Mouse (Mus musculus) liver, postnatal 0 days (tissue): ENCODE measurements around the gene Slc35b4. TPM values are rescaled to one million over a fixed set of nuclear protein-coding genes. Genes with fewer than 3 reads are reported as not detected.
A peak's percentile ranks its signal among the peaks of the same experiment; 100 is the strongest.

Source experiments
- ATAC-seq: fragments of 200-750 bp; cut with Nextera tagmentation; 2 replicates; pipeline ENCODE4 v1.8.0; 2017; ENCODE audit warnings: mild to moderate bottlenecking, moderate library complexity
- DNase-seq: peaks from one replicate; pipeline ENCODE4 v3.0.0-alpha.2; 2016
- H3K27ac ChIP-seq: fragments of 300-500 bp; sonication (generic); 2 replicates; pipeline ENCODE4 v1.5.1; 2014; ENCODE audit warnings: antibody characterized with exemption, moderate library complexity, mild to moderate bottlenecking, low read depth
- H3K27me3 ChIP-seq: fragments of 300-500 bp; sonication (generic); 2 replicates; pipeline ENCODE4 v1.6.1; 2014; ENCODE audit warnings: low read length, control low read depth, mixed read lengths; ENCODE audit not compliant: insufficient read depth
- H3K36me3 ChIP-seq: fragments of 300-500 bp; sonication (generic); replicated peaks from 2 replicates; pipeline ENCODE4 v1.6.1; 2014; ENCODE audit warnings: mild to moderate bottlenecking, control low read depth, low read length, moderate library complexity, mixed read lengths; ENCODE audit not compliant: insufficient read depth
- H3K4me1 ChIP-seq: fragments of 300-500 bp; sonication (generic); 2 replicates; pipeline ENCODE4 v1.6.1; 2014; ENCODE audit warnings: antibody characterized with exemption, mild to moderate bottlenecking, control low read depth; ENCODE audit not compliant: insufficient read depth
- H3K4me2 ChIP-seq: fragments of 300-500 bp; sonication (generic); 2 replicates; pipeline ENCODE4 v1.6.1; 2014; ENCODE audit warnings: low read depth, mild to moderate bottlenecking, low read length, moderate library complexity, mixed read lengths
- H3K4me3 ChIP-seq: fragments of 300-500 bp; sonication (generic); 2 replicates; pipeline ENCODE4 v1.5.1; 2014; ENCODE audit warnings: low read depth, low read length
- H3K9ac ChIP-seq: fragments of 300-500 bp; sonication (generic); replicated peaks from 2 replicates; pipeline ENCODE4 v1.6.1; 2014; ENCODE audit warnings: mild to moderate bottlenecking, moderate library complexity
- H3K9me3 ChIP-seq: fragments of 300-500 bp; sonication (generic); 2 replicates; pipeline ENCODE4 v1.6.1; 2016; ENCODE audit warnings: mild to moderate bottlenecking, control low read depth, low read length, mixed read lengths
- CTCF ChIP-seq: sonication (generic); IDR thresholded peaks from 2 replicates; pipeline ENCODE4 v1.5.1; 2016; ENCODE audit warnings: antibody characterized with exemption, low read depth
- EP300 ChIP-seq: IDR thresholded peaks from 2 replicates; pipeline ENCODE4 v1.6.1; 2016; ENCODE audit warnings: antibody characterized with exemption, low read depth, mild to moderate bottlenecking
- WGBS: fragments of 180-500 bp; shearing (Covaris S2); extraction: QIAGEN DNeasy Blood & Tissue Kit; methylation state at CpG from one replicate; pipeline ENCODE4 v1.1.7; 2014; ENCODE audit not compliant: insufficient replicate concordance; 5-methylcytosine and 5-hydroxymethylcytosine counted together
- polyA plus RNA-seq: library from polyadenylated mRNA; unstranded; fragments of >200 nt; fragmentation: Nextera tagmentation; extraction: Ambion mirVana; gene quantifications from 2 replicates; pipeline ENCODE4 v1.2.1, GENCODE M21; 2015

Slc35b4 gene
- polyA plus RNA-seq, 1 experiment from 2014 or later = 15.6 TPM

DNA sequence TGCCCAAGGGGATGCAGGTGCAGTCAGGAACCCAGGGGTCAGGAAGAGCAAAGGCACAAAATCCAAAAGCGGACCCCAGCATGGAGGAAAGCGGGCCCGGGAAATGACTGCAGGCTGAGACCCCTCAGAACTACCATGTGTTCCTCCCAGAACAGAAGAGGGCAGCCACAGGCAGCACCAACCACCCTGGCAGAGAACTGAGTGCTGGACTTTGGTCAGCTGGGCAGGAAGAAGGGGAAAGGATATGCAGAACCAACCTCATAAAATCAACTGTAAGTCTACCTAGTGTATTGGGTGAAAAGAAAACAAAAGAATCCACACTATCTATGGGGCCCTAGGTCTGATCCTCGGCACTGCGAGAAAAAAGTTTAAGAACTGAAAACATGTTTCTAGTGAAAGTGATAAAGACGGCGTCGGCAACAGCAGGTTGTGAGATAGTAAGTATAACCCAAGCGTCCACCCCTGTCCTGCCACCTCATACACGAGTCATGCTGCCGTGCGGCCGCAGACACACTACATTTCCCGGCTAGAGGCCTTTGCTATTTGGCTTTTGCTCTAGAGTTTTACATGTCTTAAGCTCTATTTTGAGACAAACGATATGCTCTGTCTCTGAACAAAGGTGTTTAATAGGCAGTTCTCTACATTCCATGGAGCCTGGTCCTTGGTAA lies 21.6 kb downstream of the Slc35b4 start:
- DNase-seq (peak; percentile 43), ATAC-seq (peak; percentile 52)
- Histone ChIP-seq H3K9me3 (no peaks in the 10 kb centered on the region), H3K36me3 (peaks cover 32% of the 10 kb centered on the region), H3K27me3 (no peaks in the 10 kb centered on the region), H3K9ac (peak overlapping the region; percentile 23), H3K4me1 (peaks cover 46% of the 10 kb centered on the region), H3K4me2 (peak overlapping the region; percentile 38), H3K27ac (peak overlapping the region; percentile 90), H3K4me3 (no peak overlapping the region)
- 45% methylated on average over 15 of the region's 15 CpGs for WGBS
- TF ChIP-seq CTCF (no peak), EP300 (no peak)

DNA sequence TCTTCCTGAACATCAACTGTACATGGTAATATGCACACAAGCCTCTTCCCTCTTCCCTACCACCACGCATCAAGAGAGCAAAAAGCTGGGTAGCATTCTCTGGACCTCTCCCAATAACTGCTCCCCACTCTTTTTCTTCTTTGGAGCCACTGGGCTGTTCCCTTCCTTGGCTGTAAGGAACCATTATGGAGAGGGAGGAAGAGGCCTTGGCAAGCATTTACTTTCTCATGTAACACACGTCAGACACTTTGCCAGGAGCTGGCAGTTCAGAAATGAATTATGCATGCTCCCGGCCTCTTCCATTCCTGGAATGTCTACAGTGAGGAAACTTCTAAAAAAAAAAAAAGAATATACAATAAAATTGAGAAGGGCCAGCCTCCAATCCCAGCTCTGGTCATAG lies 22.7 kb downstream of the Slc35b4 start:
- no peak overlapping the region for H3K4me3 ChIP-seq
- no peaks in the 10 kb centered on the region for H3K27me3 ChIP-seq
- no peaks in the 10 kb centered on the region for H3K9me3 ChIP-seq
- no peak for TF ChIP-seq EP300
- TF ChIP-seq CTCF = no peak
- H3K36me3 ChIP-seq = peaks cover 22% of the 10 kb centered on the region
- H3K9ac ChIP-seq = no peak overlapping the region
- DNase-seq = no peak
- H3K27ac ChIP-seq = no peak overlapping the region
- no peak overlapping the region for H3K4me2 ChIP-seq
- WGBS = 63% methylated on average over 3 of the region's 3 CpGs
- peaks cover 46% of the 10 kb centered on the region for H3K4me1 ChIP-seq
- no peak for ATAC-seq

DNA sequence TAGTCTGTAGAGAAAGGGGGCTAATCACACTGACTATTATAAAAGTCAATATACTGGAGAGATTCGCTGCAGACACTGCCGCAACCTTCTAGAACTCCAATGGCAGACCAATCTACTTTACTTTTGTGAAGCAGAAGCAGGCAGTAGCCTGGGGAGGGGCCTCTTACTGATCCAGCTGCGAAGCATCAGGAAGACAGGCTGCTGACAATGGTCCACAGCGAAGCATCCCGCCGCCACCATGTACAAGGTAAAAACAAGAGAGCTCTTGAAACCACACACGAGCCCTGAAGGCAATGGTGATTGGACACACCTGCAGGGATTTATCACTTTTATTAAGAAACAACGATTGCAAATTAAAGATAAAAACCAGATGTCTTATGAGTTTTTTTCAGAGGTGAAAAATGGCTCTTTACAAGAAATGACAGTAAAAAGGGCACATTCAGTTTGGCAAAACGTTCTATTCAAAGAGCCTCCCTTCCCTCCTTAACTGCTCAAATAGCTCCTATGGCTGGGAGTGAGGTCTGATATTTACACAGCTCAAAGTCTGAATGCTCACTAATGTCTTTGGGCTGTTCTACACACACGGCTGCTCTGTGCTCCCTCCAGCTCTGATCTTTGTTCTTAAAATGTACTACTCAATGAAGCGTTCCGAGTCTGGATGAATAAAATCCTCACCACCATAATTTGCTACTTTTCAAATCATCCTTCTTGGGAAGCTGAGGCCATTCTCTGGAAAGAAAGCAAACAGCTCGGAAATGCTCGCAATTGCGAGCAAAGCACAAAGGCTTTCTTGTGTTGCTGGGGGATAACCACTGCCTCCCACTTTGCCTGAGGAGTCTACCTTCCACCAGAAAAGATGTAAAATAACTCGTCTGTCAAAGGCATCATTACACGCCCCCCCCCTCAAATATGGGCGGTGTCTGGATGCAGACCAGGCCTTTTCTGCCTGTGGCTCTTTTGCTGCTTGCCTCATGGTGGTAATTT lies 23.6 kb downstream of the Slc35b4 start:
- H3K9ac ChIP-seq = no peak overlapping the region
- ATAC-seq (no peak), DNase-seq (no peak)
- H3K4me3 ChIP-seq = no peak overlapping the region
- no peak overlapping the region for H3K27ac ChIP-seq
- TF ChIP-seq EP300 (no peak), CTCF (no peak)
- H3K27me3 ChIP-seq = no peaks in the 10 kb centered on the region
- H3K9me3 ChIP-seq = no peaks in the 10 kb centered on the region
- peaks cover 46% of the 10 kb centered on the region for H3K4me1 ChIP-seq
- peaks cover 16% of the 10 kb centered on the region for H3K36me3 ChIP-seq
- 68% methylated on average over 18 of the region's 18 CpGs for WGBS
- H3K4me2 ChIP-seq = no peak overlapping the region

DNA sequence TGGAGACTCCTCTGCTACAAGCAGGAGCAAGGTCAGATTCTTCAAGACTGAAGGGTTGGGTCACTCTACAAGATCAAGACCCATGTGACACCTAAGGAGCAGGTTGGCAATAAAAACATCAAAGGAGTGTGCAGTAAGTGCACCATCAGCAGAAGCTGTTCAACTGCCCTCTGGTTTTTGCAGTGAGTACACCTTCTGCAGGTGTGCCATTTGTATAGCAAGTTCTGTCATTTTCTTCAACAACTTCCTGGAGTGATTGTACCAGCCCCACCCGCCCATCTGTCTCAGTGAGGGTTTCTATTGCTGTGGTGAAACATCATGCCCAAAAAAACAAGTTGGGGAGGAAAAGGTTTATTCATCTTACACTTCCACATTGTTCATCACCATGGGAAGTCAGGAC lies 27.1 kb downstream of the Slc35b4 start:
- no peak overlapping the region for H3K4me2 ChIP-seq
- no peaks in the 10 kb centered on the region for H3K9me3 ChIP-seq
- DNase-seq (no peak), ATAC-seq (no peak)
- H3K4me3 ChIP-seq = no peak overlapping the region
- WGBS = 77% methylated on average over 1 of the region's 1 CpGs
- peaks cover 13% of the 10 kb centered on the region for H3K4me1 ChIP-seq
- H3K27ac ChIP-seq = no peak overlapping the region
- no peaks in the 10 kb centered on the region for H3K27me3 ChIP-seq
- no peak overlapping the region for H3K9ac ChIP-seq
- TF ChIP-seq CTCF (no peak), EP300 (no peak)
- no peaks in the 10 kb centered on the region for H3K36me3 ChIP-seq

DNA sequence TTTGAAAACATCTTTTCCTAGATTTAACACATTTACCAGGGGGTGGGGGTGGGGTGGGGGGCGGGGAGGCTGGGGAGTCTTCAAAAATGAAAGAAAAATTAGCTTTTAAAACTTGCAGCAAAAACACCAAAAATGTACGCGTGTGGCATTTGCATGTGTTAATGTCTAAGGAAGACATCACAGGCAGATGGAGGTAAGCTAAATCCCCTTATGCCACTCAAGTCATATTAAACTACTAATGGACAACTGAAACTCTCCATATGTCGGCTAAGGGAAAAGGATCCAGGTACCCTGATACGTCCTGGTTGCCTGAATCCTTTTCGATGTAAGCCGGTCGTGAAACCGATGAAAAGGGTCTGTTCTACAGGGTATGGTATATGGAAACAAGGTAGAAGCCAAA lies 27.8 kb downstream of the Slc35b4 start:
- ATAC-seq (no peak), DNase-seq (no peak)
- Histone ChIP-seq H3K4me2 (no peak overlapping the region), H3K9ac (no peak overlapping the region), H3K27me3 (no peaks in the 10 kb centered on the region), H3K9me3 (no peaks in the 10 kb centered on the region), H3K4me3 (no peak overlapping the region), H3K36me3 (no peaks in the 10 kb centered on the region), H3K27ac (no peak overlapping the region), H3K4me1 (peaks cover 6% of the 10 kb centered on the region; the same call in 1 of the 2 replicates)
- 83% methylated on average over 9 of the region's 9 CpGs for WGBS
- no peak for TF ChIP-seq CTCF
- no peak for TF ChIP-seq EP300

DNA sequence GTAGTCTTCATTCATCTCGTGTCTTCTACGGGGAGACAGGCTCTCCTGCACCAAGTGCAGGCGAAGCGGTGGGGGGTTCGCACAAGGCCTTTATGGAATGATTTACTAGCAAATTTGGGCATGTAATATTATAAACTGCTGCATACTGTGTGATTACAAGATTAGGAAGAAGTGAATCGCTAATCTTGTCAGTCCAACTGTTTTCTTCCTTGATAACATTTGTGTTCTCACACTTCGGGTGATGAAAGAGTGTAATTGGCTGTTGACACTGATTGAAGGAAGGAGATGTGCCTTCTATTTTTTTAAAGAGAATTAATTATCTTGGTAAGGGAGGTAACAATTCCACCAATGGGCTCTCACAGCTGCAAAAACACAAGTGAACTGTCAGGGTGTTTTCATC lies 28.3 kb downstream of the Slc35b4 start:
- DNase-seq (no peak), ATAC-seq (no peak)
- TF ChIP-seq EP300 = no peak
- no peak for TF ChIP-seq CTCF
- no peak overlapping the region for H3K27ac ChIP-seq
- peaks cover 6% of the 10 kb centered on the region; the same call in 1 of the 2 replicates for H3K4me1 ChIP-seq
- no peak overlapping the region for H3K4me2 ChIP-seq
- H3K36me3 ChIP-seq = no peaks in the 10 kb centered on the region
- no peak overlapping the region for H3K9ac ChIP-seq
- 73% methylated on average over 7 of the region's 7 CpGs for WGBS
- H3K9me3 ChIP-seq = no peaks in the 10 kb centered on the region
- H3K27me3 ChIP-seq = no peaks in the 10 kb centered on the region
- H3K4me3 ChIP-seq = no peak overlapping the region
